Mouse (Mus musculus) kidney, embryonic 15.5 days (tissue): Measurements from ENCODE around the gene Rab5if. TPM values are rescaled to one million over a fixed set of nuclear protein-coding genes. Genes with fewer than 3 reads are reported as not detected.
"Not testable (repeated sequence)": the region's sequence is repeated elsewhere in the genome, so short reads cannot be mapped to it uniquely, and the experiment has no call there.

ENCODE experiments used
- ATAC-seq: fragments of 200-750 bp; cut with Nextera tagmentation; replicated peaks from 2 replicates; pipeline ENCODE4 v1.8.0; 2017; ENCODE audit warnings: moderate TSS enrichment; ENCODE audit not compliant: low FRiP score
- H3K27ac ChIP-seq: fragments of 300-500 bp; sonication (generic); 2 replicates; pipeline ENCODE4 v1.5.1; 2015; ENCODE audit warnings: mild to moderate bottlenecking, inconsistent platforms
- H3K27me3 ChIP-seq: fragments of 300-500 bp; sonication (generic); 2 replicates; pipeline ENCODE4 v1.6.1; 2015; ENCODE audit warnings: inconsistent platforms
- H3K36me3 ChIP-seq: fragments of 300-500 bp; sonication (generic); 2 replicates; pipeline ENCODE4 v1.6.1; 2015; ENCODE audit warnings: inconsistent platforms
- H3K4me1 ChIP-seq: fragments of 300-500 bp; sonication (generic); 2 replicates; pipeline ENCODE4 v1.6.1; 2015; ENCODE audit warnings: inconsistent platforms
- H3K4me2 ChIP-seq: fragments of 300-500 bp; sonication (generic); 2 replicates; pipeline ENCODE4 v1.6.1; 2015; ENCODE audit warnings: moderate library complexity, mild to moderate bottlenecking, inconsistent platforms
- H3K4me3 ChIP-seq: fragments of 300-500 bp; sonication (generic); replicated peaks from 2 replicates; pipeline ENCODE4 v1.5.1; 2015; ENCODE audit warnings: mild to moderate bottlenecking, inconsistent platforms
- H3K9ac ChIP-seq: fragments of 300-500 bp; sonication (generic); 2 replicates; pipeline ENCODE4 v1.6.1; 2015; ENCODE audit warnings: mild to moderate bottlenecking, inconsistent platforms
- H3K9me3 ChIP-seq: fragments of 300-500 bp; sonication (generic); replicated peaks from 2 replicates; pipeline ENCODE4 v1.6.1; 2016; ENCODE audit warnings: inconsistent platforms
- WGBS: fragments of 180-500 bp; shearing (Covaris S2); methylation state at CpG from one replicate; pipeline ENCODE4 v1.1.7; 2015; ENCODE audit warnings: mixed read lengths; 5-methylcytosine and 5-hydroxymethylcytosine counted together
- polyA plus RNA-seq: library from polyadenylated mRNA; unstranded; fragments of >200 nt; fragmentation: Nextera tagmentation; extraction: Ambion mirVana; gene quantifications from 2 replicates; pipeline ENCODE4 v1.2.1, GENCODE M21; 2015

Gene Rab5if
- polyA plus RNA-seq, 1 experiment from 2014 or later, result 174 TPM

GRCm38 (mm10) chr2:156898374-156898773, 35.4 kb downstream of the Rab5if start:
- WGBS, result 54% methylated on average over 4 of the region's 4 CpGs

GRCm38 (mm10) chr2:156899184-156899583, 36.3 kb downstream of the Rab5if start:
- Histone ChIP-seq H3K4me2 (no peak overlapping the region), H3K36me3 (no peaks in the 10 kb centered on the region), H3K9me3 (no peaks in the 10 kb centered on the region), H3K4me1 (no peaks in the 10 kb centered on the region), H3K9ac (no peak overlapping the region), H3K4me3 (no peak overlapping the region), H3K27me3 (peaks cover 2% of the 10 kb centered on the region; the same call in 1 of the 2 replicates), H3K27ac (no peak overlapping the region)
- 50% methylated on average over 4 of the region's 4 CpGs for WGBS
- ATAC-seq, result no peak

More at GRCm38 (mm10) chr2:156898374-156898773, 35.4 kb downstream of the Rab5if start:
- Histone ChIP-seq H3K4me3 (no peak overlapping the region), H3K9ac (no peak overlapping the region), H3K4me2 (no peak overlapping the region), H3K4me1 (no peaks in the 10 kb centered on the region), H3K27ac (no peak overlapping the region), H3K27me3 (no peaks in the 10 kb centered on the region), H3K36me3 (no peaks in the 10 kb centered on the region), H3K9me3 (no peaks in the 10 kb centered on the region)
- no peak for ATAC-seq

- no peak for ATAC-seq
- no peaks in the 10 kb centered on the region for H3K9me3 ChIP-seq
These were observed 38.4 kb downstream of the Rab5if start for GRCm38 (mm10) chr2:156901344-156901743.

GRCm38 (mm10) chr2:156901883-156902282, 39.0 kb downstream of the Rab5if start:
- Histone ChIP-seq H3K9ac (no peak overlapping the region), H3K4me3 (no peak overlapping the region), H3K4me2 (no peak overlapping the region), H3K9me3 (no peaks in the 10 kb centered on the region), H3K4me1 (no peaks in the 10 kb centered on the region), H3K36me3 (no peaks in the 10 kb centered on the region), H3K27me3 (peaks cover 3% of the 10 kb centered on the region; the same call in 1 of the 2 replicates), H3K27ac (no peak overlapping the region)
- 76% methylated on average over 6 of the region's 6 CpGs for WGBS
- ATAC-seq, result no peak

More at GRCm38 (mm10) chr2:156901344-156901743, 38.4 kb downstream of the Rab5if start:
- H3K9ac ChIP-seq, result no peak overlapping the region
- H3K27me3 ChIP-seq, result peaks cover 3% of the 10 kb centered on the region; the same call in 1 of the 2 replicates
- no peak overlapping the region for H3K4me2 ChIP-seq
- no peaks in the 10 kb centered on the region for H3K4me1 ChIP-seq
- H3K27ac ChIP-seq, result no peak overlapping the region
- H3K4me3 ChIP-seq, result no peak overlapping the region
- 69% methylated on average over 2 of the region's 2 CpGs for WGBS
- no peaks in the 10 kb centered on the region for H3K36me3 ChIP-seq

GRCm38 (mm10) chr2:156902411-156902810, 39.5 kb downstream of the Rab5if start:
- H3K4me2 ChIP-seq, H3K27me3 ChIP-seq, H3K9me3 ChIP-seq, H3K36me3 ChIP-seq, H3K27ac ChIP-seq, H3K4me3 ChIP-seq, ATAC-seq, H3K4me1 ChIP-seq, H3K9ac ChIP-seq: not testable (repeated sequence)
- 78% methylated on average over 4 of the region's 4 CpGs for WGBS

- H3K9me3 ChIP-seq, result no peaks in the 10 kb centered on the region
- peaks cover 3% of the 10 kb centered on the region; the same call in 1 of the 2 replicates for H3K4me1 ChIP-seq
- peaks cover 3% of the 10 kb centered on the region; the same call in 1 of the 2 replicates for H3K27me3 ChIP-seq
- no peak overlapping the region for H3K4me2 ChIP-seq
- no peak overlapping the region for H3K27ac ChIP-seq
- WGBS, result 49% methylated on average over 2 of the region's 2 CpGs
- H3K9ac ChIP-seq, result no peak overlapping the region
- H3K4me3 ChIP-seq, result no peak overlapping the region
- ATAC-seq, result no peak
- no peaks in the 10 kb centered on the region for H3K36me3 ChIP-seq
These were observed 40.4 kb downstream of the Rab5if start for GRCm38 (mm10) chr2:156903367-156903766.

GRCm38 (mm10) chr2:156904976-156905717, 42.2 kb downstream of the Rab5if start:
- no peak overlapping the region for H3K27ac ChIP-seq
- peaks cover 3% of the 10 kb centered on the region; the same call in 1 of the 2 replicates for H3K4me1 ChIP-seq
- H3K27me3 ChIP-seq, result peaks cover 3% of the 10 kb centered on the region; the same call in 1 of the 2 replicates
- no peaks in the 10 kb centered on the region for H3K36me3 ChIP-seq
- no peaks in the 10 kb centered on the region for H3K9me3 ChIP-seq
- no peak overlapping the region for H3K9ac ChIP-seq
- 20% methylated on average over 6 of the region's 6 CpGs for WGBS
- H3K4me2 ChIP-seq, result no peak overlapping the region
- ATAC-seq, result no peak
- H3K4me3 ChIP-seq, result no peak overlapping the region

GRCm38 (mm10) chr2:156905931-156906330, 43.0 kb downstream of the Rab5if start:
- not testable (repeated sequence) for H3K9ac ChIP-seq, H3K4me3 ChIP-seq, H3K9me3 ChIP-seq, H3K36me3 ChIP-seq, H3K4me2 ChIP-seq, ATAC-seq, H3K27ac ChIP-seq, H3K4me1 ChIP-seq, H3K27me3 ChIP-seq
- WGBS, result 27% methylated on average over 4 of the region's 4 CpGs

- ATAC-seq, result no peak
- Histone ChIP-seq H3K27ac (no peak overlapping the region), H3K27me3 (0 out of 2 replicates have a peak, but pooled peaks cover 2% of the 10 kb centered on the region), H3K9ac (no peak overlapping the region), H3K9me3 (no peaks in the 10 kb centered on the region), H3K4me1 (no peaks in the 10 kb centered on the region), H3K4me2 (no peak overlapping the region), H3K36me3 (no peaks in the 10 kb centered on the region), H3K4me3 (no peak overlapping the region)
- WGBS, result 55% methylated on average over 5 of the region's 5 CpGs
These were observed 50.3 kb downstream of the Rab5if start for GRCm38 (mm10) chr2:156913191-156913590.

GRCm38 (mm10) chr2:156915559-156915958, 52.6 kb downstream of the Rab5if start:
- Histone ChIP-seq H3K4me3 (no peak overlapping the region), H3K4me2 (no peak overlapping the region), H3K36me3 (no peaks in the 10 kb centered on the region), H3K27me3 (0 out of 2 replicates have a peak, but pooled peaks cover 2% of the 10 kb centered on the region), H3K9me3 (no peaks in the 10 kb centered on the region), H3K4me1 (no peaks in the 10 kb centered on the region), H3K9ac (no peak overlapping the region), H3K27ac (no peak overlapping the region)
- WGBS, result 72% methylated on average over 3 of the region's 3 CpGs
- no peak for ATAC-seq

GRCm38 (mm10) chr2:156916419-156917125, 53.6 kb downstream of the Rab5if start:
- H3K9me3 ChIP-seq, result no peaks in the 10 kb centered on the region
- no peak overlapping the region for H3K4me2 ChIP-seq
- 0 out of 2 replicates have a peak, but pooled peaks cover 2% of the 10 kb centered on the region for H3K27me3 ChIP-seq
- WGBS, result 80% methylated on average over 3 of the region's 3 CpGs
- H3K9ac ChIP-seq, result no peak overlapping the region
- H3K4me1 ChIP-seq, result no peaks in the 10 kb centered on the region
- no peak for ATAC-seq
- no peak overlapping the region for H3K27ac ChIP-seq
- no peak overlapping the region for H3K4me3 ChIP-seq
- no peaks in the 10 kb centered on the region for H3K36me3 ChIP-seq

- no peak for ATAC-seq
- WGBS, result 77% methylated on average over 4 of the region's 4 CpGs
- no peak overlapping the region for H3K9ac ChIP-seq
- no peak overlapping the region for H3K4me2 ChIP-seq
- no peaks in the 10 kb centered on the region for H3K9me3 ChIP-seq
- H3K27me3 ChIP-seq, result 0 out of 2 replicates have a peak, but pooled peaks cover 2% of the 10 kb centered on the region
- H3K27ac ChIP-seq, result no peak overlapping the region
- no peaks in the 10 kb centered on the region for H3K4me1 ChIP-seq
- no peaks in the 10 kb centered on the region for H3K36me3 ChIP-seq
- H3K4me3 ChIP-seq, result no peak overlapping the region
These were observed 55.6 kb downstream of the Rab5if start for GRCm38 (mm10) chr2:156918562-156918961.
